Mouse (Mus musculus) cortical plate, adult 2 months (tissue): Measurements from ENCODE around the gene Gm28048.

Experiments
- CTCF ChIP-seq: fragments of 200-500 bp; IDR thresholded peaks from 2 replicates; pipeline ENCODE4 v1.5.1; 2011; ENCODE audit warnings: mild to moderate bottlenecking, control low read depth, low read length; ENCODE audit not compliant: insufficient read depth; ENCODE audit errors: extremely low read depth
- POLR2A ChIP-seq: fragments of 200-500 bp; IDR thresholded peaks from 2 replicates; pipeline ENCODE4 v1.6.1; 2011; ENCODE audit warnings: mild to moderate bottlenecking, low read length, control low read depth; ENCODE audit not compliant: insufficient read depth; ENCODE audit errors: extremely low read depth

GRCm38 (mm10) chr11:22809465-22810096 lies 172.3 kb downstream of the Gm28048 start:
- no peak for TF ChIP-seq POLR2A
- no peak for TF ChIP-seq CTCF
